Mouse (Mus musculus) left cerebral cortex, adult 11 months (tissue): ENCODE data around the gene Itpkb.
A peak's percentile ranks its signal among the peaks of the same experiment; 100 is the strongest.
"Not testable (repeated sequence)": the region's sequence is repeated elsewhere in the genome, so short reads cannot be mapped to it uniquely, and the experiment has no call there.

Experiments
- DNase-seq: peaks from one replicate; pipeline ENCODE4 v3.0.0; 2022; ENCODE audit warnings: low spot score

Gene Itpkb

GRCm38 (mm10) chr1:180367626-180368025 is 37.3 kb downstream of the Itpkb start:
- no peak for DNase-seq

GRCm38 (mm10) chr1:180368112-180368511 is 37.8 kb downstream of the Itpkb start:
- DNase-seq = no peak

GRCm38 (mm10) chr1:180368646-180369045 is 38.4 kb downstream of the Itpkb start:
- no peak for DNase-seq

- no peak for DNase-seq
These were observed 40.8 kb downstream of the Itpkb start for GRCm38 (mm10) chr1:180370858-180371652.

- not testable (repeated sequence) for DNase-seq
These were observed 42.0 kb downstream of the Itpkb start for GRCm38 (mm10) chr1:180372258-180372657.

- no peak for DNase-seq
These were observed 46.3 kb downstream of the Itpkb start for GRCm38 (mm10) chr1:180376598-180376997.

GRCm38 (mm10) chr1:180379559-180379958 is 49.3 kb downstream of the Itpkb start:
- no peak for DNase-seq

- no peak for DNase-seq
These were observed 52.1 kb downstream of the Itpkb start for GRCm38 (mm10) chr1:180382358-180382757.

- DNase-seq = no peak
These were observed 53.6 kb downstream of the Itpkb start for GRCm38 (mm10) chr1:180383884-180384283.

- DNase-seq = no peak
These were observed 54.2 kb downstream of the Itpkb start for GRCm38 (mm10) chr1:180384486-180384885.

- DNase-seq = no peak
These were observed 55.0 kb downstream of the Itpkb start for GRCm38 (mm10) chr1:180385308-180385707.

GRCm38 (mm10) chr1:180386951-180387749 is 56.9 kb downstream of the Itpkb start:
- peak; percentile 97 for DNase-seq

GRCm38 (mm10) chr1:180387750-180388480 is 57.6 kb downstream of the Itpkb start:
- DNase-seq = no peak

- DNase-seq = no peak
These were observed 58.2 kb downstream of the Itpkb start for GRCm38 (mm10) chr1:180388481-180388880.

GRCm38 (mm10) chr1:180389213-180389760 is 59.0 kb downstream of the Itpkb start:
- DNase-seq = not testable (repeated sequence)

GRCm38 (mm10) chr1:180390321-180390731 is 60.0 kb downstream of the Itpkb start:
- no peak for DNase-seq

- no peak for DNase-seq
These were observed 60.7 kb downstream of the Itpkb start for GRCm38 (mm10) chr1:180390746-180391574.

- DNase-seq = no peak
These were observed 61.3 kb downstream of the Itpkb start for GRCm38 (mm10) chr1:180391575-180391945.

GRCm38 (mm10) chr1:180392137-180392798 is 62.0 kb downstream of the Itpkb start:
- no peak for DNase-seq

- DNase-seq = no peak
These were observed 62.9 kb downstream of the Itpkb start for GRCm38 (mm10) chr1:180393017-180393797.
